Mouse (Mus musculus) A20 (cell line): ENCODE results near the gene Nol4l.
"Not testable (repeated sequence)": the region's sequence is repeated elsewhere in the genome, so short reads cannot be mapped to it uniquely, and the experiment has no call there.

Experiments
- DNase-seq: peaks from one replicate; pipeline ENCODE4 v3.0.0-alpha.2; 2011; ENCODE audit warnings: low read depth, low spot score

Nol4l gene

GRCm38 (mm10) chr2:153512416-153513323, 17.1 kb downstream of the Nol4l start:
- DNase-seq = no peak

DNA sequence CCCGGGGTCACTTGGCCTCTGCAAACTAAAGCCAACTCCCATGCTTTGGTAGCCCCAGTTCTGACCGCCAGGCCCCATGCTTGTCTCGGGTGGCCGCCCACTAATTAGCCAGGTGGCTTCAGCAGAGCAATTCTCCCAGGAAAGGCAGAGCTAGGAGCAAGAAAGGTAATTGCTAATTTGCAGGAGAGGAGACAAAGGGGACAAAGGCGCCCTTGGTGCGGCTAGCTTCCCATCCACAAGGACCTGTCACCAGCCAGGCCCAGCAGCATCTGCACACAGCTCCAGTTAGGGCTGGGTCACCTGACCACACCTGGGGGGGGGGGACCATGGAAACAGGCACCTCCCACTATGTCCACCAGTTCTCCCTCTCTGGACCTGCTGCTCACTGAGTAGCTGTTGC, 18.2 kb downstream of the Nol4l start:
- no peak for DNase-seq

GRCm38 (mm10) chr2:153510136-153510535, 19.6 kb downstream of the Nol4l start:
- no peak for DNase-seq

GRCm38 (mm10) chr2:153509211-153510029, 20.4 kb downstream of the Nol4l start:
- no peak for DNase-seq

- DNase-seq = no peak
Observed at GRCm38 (mm10) chr2:153508405-153508804, 21.4 kb downstream of the Nol4l start.

DNA sequence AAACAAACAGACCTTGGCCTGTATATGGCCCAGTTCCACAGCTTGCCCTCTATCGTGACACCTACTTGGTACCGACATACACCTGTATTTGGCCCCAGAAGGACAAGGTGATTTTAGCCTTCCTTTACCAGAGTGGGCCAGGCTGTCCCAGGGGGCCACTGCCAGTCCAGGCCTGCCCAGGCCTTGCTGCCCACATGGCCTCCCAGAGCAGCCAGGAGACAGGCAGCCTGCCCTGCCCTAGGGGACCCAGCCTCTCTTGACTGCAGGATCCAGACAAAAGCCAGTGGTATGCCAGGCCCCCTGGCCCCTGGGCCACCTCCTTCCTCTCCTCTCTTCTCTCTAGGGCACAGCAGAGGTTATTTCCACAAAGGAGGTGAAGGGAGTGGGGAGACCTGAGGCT, 21.8 kb downstream of the Nol4l start:
- DNase-seq = no peak

DNA sequence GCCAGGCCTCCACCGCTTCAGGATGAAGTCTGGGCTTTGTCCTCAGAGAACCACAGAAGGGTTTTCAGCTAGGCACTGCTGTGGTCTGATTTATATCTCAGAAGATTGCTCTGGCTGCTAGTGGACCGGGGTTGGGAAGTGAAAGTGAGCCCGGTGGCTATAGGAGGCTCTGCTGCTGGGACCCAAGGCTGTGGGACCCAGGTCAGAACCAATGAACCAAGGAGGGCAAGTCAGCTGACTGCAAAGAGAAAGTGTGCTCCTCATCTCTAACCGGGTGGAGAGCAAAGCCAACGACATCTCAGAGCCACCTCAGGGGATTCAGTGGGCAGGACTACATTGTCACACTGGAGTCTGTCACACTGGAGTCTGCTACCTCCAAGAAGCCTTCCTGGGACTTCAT, 23.4 kb downstream of the Nol4l start:
- DNase-seq = peak; percentile 74

DNA sequence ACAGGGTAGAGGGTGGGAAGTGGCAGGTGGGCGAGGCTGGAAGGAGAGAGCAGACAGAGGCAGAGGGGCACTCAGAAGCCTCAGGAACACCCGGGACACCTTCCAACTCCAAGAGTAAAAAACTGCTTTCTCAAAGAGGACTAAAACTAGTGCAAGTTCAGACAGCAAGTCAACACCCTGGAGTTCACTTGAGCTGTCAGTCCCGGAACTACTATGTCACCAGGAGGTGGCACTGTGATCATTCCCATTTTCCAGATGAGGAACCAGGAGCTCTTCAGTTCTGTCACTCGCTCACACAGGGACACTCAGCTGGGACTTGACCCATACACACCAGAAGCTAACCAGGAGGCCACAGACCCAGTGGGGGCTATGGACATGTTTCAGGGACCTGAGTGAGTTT, 30.6 kb downstream of the Nol4l start:
- DNase-seq = no peak

DNA sequence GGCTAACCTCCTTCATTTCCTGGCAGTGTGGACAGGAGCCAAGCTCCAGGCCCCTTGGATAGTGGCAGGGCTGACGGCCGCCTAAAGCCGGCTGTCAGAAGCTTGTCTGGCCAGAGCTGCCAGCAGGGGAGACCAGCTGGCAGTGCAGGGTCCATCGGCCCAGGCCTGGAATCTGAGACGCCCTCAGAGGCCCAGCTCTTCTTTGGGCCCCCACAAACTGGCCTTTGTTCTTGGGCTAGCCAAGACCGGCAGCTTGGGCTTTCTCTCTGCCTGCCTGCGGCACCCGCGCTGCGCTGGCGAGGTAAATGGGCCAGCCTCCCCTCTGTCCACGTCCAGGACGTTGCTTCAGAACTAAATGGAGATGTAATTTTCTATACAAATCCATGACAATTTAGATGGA, 32.9 kb downstream of the Nol4l start:
- DNase-seq = no peak

DNA sequence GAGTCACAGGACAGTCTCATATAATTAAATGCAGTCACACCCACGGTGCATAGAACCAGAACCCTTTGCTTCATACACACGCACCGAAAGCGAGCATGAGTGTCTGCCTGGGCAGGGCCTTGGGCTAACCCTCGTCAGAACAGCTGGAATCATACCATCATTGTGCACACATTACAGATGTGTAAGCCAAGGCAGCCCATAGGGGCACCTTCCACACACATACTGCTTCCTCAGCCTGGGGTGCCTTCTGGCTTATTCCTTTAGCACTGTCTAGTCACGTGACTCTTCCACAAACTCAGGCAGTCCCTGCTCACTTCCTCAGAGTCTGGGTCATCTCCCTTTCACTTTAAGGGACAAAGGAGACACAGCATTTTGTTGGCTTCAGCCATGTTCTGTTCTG, 33.5 kb downstream of the Nol4l start:
- DNase-seq = no peak

GRCm38 (mm10) chr2:153495818-153496217, 34.0 kb downstream of the Nol4l start:
- no peak for DNase-seq

DNA sequence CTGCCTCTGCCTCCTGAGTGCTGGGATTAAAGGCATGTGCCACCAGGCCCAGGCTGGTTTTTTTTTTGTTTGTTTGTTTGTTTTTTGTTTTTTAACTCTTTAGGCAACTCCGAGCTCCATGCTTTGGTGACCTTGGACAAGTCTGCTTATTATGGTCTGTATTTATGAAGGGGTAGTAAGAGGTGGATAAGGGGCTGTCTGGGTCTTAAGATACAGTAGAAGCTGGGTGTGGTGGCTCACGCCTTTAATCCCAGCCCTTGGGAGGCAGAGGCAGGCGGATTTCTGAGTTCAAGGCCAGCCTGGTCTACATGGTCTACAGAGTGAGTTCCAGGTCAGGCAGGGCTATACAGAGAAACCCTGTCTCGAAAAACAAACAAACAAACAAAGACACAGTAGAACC, 34.4 kb downstream of the Nol4l start:
- DNase-seq = not testable (repeated sequence)

DNA sequence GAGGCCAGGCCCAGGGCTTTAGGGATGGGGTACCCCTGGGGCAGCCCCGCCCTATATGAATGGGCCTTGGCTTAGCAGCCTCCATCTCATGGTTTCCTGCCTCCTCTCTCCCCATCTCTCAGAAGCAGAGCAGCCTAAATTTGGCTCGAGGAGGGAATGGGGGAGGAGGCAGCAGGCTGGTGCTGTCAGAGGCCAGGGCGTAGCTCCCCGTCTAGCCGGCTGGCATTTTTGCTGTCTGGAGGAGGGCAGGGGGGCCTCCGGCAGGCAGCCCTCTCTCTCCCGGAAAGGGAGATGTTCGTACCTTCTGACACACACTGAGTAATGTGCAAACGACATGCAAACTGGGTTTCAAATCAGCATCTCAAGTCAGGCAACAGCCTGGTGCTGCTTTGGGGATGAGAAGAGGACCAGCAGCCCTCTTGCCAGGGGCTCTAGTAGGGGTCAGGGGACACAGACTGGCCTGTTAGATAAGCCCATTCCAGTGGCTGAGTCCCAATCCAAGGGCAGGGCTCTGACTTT, 35.4 kb downstream of the Nol4l start:
- DNase-seq = no peak

GRCm38 (mm10) chr2:153493781-153494292, 35.9 kb downstream of the Nol4l start:
- no peak for DNase-seq

DNA sequence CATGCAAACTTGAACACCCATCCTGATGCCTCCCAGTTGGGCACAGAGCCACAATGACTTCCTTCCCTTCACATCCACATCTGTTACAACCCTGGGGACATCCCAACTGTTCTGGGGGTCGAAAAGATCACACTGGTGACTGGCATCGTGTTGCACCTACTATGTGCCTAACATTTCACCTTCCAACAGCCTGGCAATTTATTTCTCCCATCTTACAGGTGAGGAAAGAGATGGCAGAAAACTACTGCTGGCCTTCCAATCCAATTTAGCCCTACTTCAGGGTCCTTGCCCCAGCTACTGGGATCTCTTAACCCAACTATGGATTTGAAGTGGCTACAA, 36.4 kb downstream of the Nol4l start:
- no peak for DNase-seq

GRCm38 (mm10) chr2:153492573-153493392, 37.0 kb downstream of the Nol4l start, which contains the start of gene 4930404H24Rik:
Gene 4930404H24Rik (plus strand): TSS chr2:153492790.
- DNase-seq = peak; percentile 87

GRCm38 (mm10) chr2:153492179-153492517, 37.6 kb downstream of the Nol4l start:
- peak; percentile 54 for DNase-seq

GRCm38 (mm10) chr2:153491512-153492178, 38.1 kb downstream of the Nol4l start:
- no peak for DNase-seq

DNA sequence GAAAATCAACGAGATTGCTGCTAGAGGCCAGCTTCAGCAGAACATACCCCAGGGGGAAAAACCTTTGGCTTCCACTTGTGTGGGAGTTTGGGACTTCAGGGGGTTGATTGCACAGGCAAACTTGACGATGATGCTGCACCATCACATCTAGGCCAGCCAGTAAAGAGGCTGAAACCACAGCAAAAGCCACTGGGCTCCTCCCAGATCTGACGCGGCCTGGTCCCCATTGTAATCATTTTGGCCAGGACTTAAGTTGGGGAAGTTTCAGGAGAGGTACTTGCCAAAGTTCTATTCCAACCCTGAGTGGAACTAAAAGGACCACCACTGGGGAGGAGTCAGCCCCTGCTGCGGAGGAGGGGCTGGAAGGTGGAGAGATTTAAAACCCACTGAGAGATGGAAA, 38.8 kb downstream of the Nol4l start:
- DNase-seq = no peak

DNA sequence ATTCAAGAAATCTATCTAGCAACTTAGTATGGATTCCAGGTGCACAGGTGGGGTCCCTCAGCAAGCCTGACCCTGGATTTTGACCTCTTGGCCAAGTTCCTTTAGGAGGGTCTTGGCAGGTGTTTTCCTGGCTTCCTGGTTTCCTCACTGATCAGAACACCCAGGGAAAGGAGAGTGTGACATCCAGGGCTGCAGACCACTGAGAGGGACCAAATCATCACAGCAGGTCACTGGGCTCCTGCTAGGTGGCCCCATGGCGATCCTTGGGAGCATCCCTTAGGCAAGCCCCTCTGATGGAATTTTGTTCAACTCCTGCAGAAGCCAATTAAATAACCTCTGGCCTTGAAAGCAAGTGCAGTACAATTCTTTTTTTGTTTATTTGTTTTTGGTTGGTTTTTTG, 39.7 kb downstream of the Nol4l start:
- DNase-seq = no peak

DNA sequence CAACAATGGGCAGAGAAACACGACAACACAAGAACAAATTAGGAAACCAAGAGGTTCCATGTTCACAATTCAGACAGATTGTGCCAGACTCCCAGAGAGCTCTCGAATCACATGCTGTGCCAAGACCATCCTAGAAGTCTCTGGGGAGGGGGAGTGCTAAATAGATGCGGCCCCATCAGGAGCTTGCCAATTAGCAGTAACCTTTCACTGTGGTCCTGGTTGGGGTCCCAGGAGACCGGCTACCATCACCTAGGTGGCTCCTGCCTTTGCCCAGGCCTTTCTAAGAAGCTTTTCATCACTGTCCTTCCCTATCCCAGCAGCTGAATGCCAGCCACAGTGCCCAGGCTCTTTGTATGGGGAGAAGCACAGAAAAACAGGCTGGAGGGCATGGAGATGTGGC, 45.7 kb downstream of the Nol4l start:
- DNase-seq = no peak
